Mouse (Mus musculus) stomach, embryonic 14.5 days (tissue): Measurements from ENCODE around the gene Fam221b. TPM values are rescaled to one million over a fixed set of nuclear protein-coding genes. Genes with fewer than 3 reads are reported as not detected.

Experiments
- ATAC-seq: fragments of 200-750 bp; cut with Nextera tagmentation; 2 replicates; pipeline ENCODE4 v1.8.0; 2017; ENCODE audit warnings: low read depth, moderate TSS enrichment; ENCODE audit not compliant: insufficient number of reproducible peaks, insufficient read depth, low FRiP score
- H3K27ac ChIP-seq: fragments of 300-500 bp; sonication (generic); 2 replicates; pipeline ENCODE4 v1.5.1; 2014; ENCODE audit warnings: mild to moderate bottlenecking, low read length, moderate library complexity, mixed read lengths
- H3K27me3 ChIP-seq: fragments of 300-500 bp; sonication (generic); 2 replicates; pipeline ENCODE4 v1.6.1; 2014; ENCODE audit warnings: low read length, control low read depth, mixed read lengths; ENCODE audit not compliant: control insufficient read depth, insufficient read depth
- H3K36me3 ChIP-seq: fragments of 300-500 bp; sonication (generic); 2 replicates; pipeline ENCODE4 v1.6.1; 2014; ENCODE audit warnings: mild to moderate bottlenecking, control low read depth, low read length, moderate library complexity, mixed read lengths; ENCODE audit not compliant: control insufficient read depth, insufficient read depth
- H3K4me1 ChIP-seq: fragments of 300-500 bp; sonication (generic); 2 replicates; pipeline ENCODE4 v1.6.1; 2014; ENCODE audit warnings: low read length, control low read depth, mixed read lengths; ENCODE audit not compliant: control insufficient read depth, insufficient read depth
- H3K4me2 ChIP-seq: fragments of 300-500 bp; sonication (generic); replicated peaks from 2 replicates; pipeline ENCODE4 v1.6.1; 2014; ENCODE audit warnings: low read depth, low read length, control low read depth
- H3K4me3 ChIP-seq: fragments of 300-500 bp; sonication (generic); 2 replicates; pipeline ENCODE4 v1.5.1; 2014; ENCODE audit warnings: low read depth, low read length, control low read depth
- H3K9ac ChIP-seq: fragments of 300-500 bp; sonication (generic); replicated peaks from 2 replicates; pipeline ENCODE4 v1.6.1; 2014; ENCODE audit warnings: low read depth, mild to moderate bottlenecking, control low read depth, low read length, moderate library complexity, mixed read lengths
- H3K9me3 ChIP-seq: fragments of 300-500 bp; sonication (generic); 2 replicates; pipeline ENCODE4 v1.6.1; 2016; ENCODE audit warnings: low read depth, low read length, control low read depth; ENCODE audit not compliant: control insufficient read depth
- whole genome bisulfite sequencing: fragments of 180-500 bp; shearing (Covaris S2); extraction: QIAGEN DNeasy Blood & Tissue Kit; methylation state at CpG from one replicate; pipeline ENCODE4 v1.1.7; 2014; 5-methylcytosine and 5-hydroxymethylcytosine counted together
- polyA plus RNA-seq: library from polyadenylated mRNA; unstranded; fragments of >200 nt; fragmentation: Nextera tagmentation; extraction: Ambion mirVana; gene quantifications from 2 replicates; pipeline ENCODE4 v1.2.1, GENCODE M21; 2014

The Fam221b gene
- polyA plus RNA-seq, 1 experiment from 2014 or later: 4.2 TPM

GRCm38 (mm10) chr4:43655656-43656338, 13.1 kb downstream of the Fam221b start:
- Histone ChIP-seq H3K9me3 (no peaks in the 10 kb centered on the region), H3K27me3 (no peaks in the 10 kb centered on the region), H3K4me3 (peak overlapping the region; percentile 69), H3K27ac (peak overlapping the region; percentile 79), H3K4me2 (peak overlapping the region; percentile 75), H3K36me3 (no peaks in the 10 kb centered on the region), H3K9ac (peak overlapping the region; percentile 70), H3K4me1 (peaks cover 2% of the 10 kb centered on the region; the same call in 1 of the 2 replicates)
- no peak for ATAC-seq
- 5% methylated on average over 34 of the region's 34 CpGs for WGBS

- WGBS: 13% methylated on average over 24 of the region's 24 CpGs
- Histone ChIP-seq H3K9ac (no peak within 1 kb of the TSS), H3K4me2 (peak within 1 kb of the TSS; percentile 39), H3K27me3 (no peaks in the 10 kb centered on the region), H3K27ac (no peak within 1 kb of the TSS), H3K4me1 (peaks cover 2% of the 10 kb centered on the region; the same call in 1 of the 2 replicates), H3K4me3 (peak within 1 kb of the TSS; percentile 24), H3K9me3 (peaks cover 9% of the 10 kb centered on the region; the same call in 1 of the 2 replicates), H3K36me3 (no peaks in the 10 kb centered on the region)
- no peak for ATAC-seq
Measured at GRCm38 (mm10) chr4:43653161-43654015, 15.6 kb downstream of the Fam221b start, which contains the start of gene Spag8. TSS of gene Spag8 (minus strand) at chr4:43653594.

- Histone ChIP-seq H3K4me1 (peaks cover 2% of the 10 kb centered on the region; the same call in 1 of the 2 replicates), H3K9ac (no peak overlapping the region), H3K9me3 (peaks cover 9% of the 10 kb centered on the region; the same call in 1 of the 2 replicates), H3K4me3 (no peak overlapping the region), H3K27me3 (no peaks in the 10 kb centered on the region), H3K27ac (no peak overlapping the region), H3K4me2 (peak overlapping the region; percentile 39; the same call in 1 of the 2 replicates), H3K36me3 (no peaks in the 10 kb centered on the region)
- no peak for ATAC-seq
- 92% methylated on average over 4 of the region's 4 CpGs for WGBS
Measured at GRCm38 (mm10) chr4:43652726-43653125, 16.2 kb downstream of the Fam221b start.

GRCm38 (mm10) chr4:43649783-43650182, 19.2 kb downstream of the Fam221b start:
- H3K4me3 ChIP-seq: no peak overlapping the region
- peaks cover 4% of the 10 kb centered on the region; the same call in 1 of the 2 replicates for H3K36me3 ChIP-seq
- H3K4me1 ChIP-seq: 0 out of 2 replicates have a peak, but pooled peaks cover 2% of the 10 kb centered on the region
- H3K27ac ChIP-seq: no peak overlapping the region
- H3K27me3 ChIP-seq: no peaks in the 10 kb centered on the region
- no peak overlapping the region for H3K4me2 ChIP-seq
- WGBS: 94% methylated on average over 3 of the region's 3 CpGs
- ATAC-seq: no peak
- peaks cover 9% of the 10 kb centered on the region; the same call in 1 of the 2 replicates for H3K9me3 ChIP-seq
- no peak overlapping the region for H3K9ac ChIP-seq

- Histone ChIP-seq H3K4me2 (no peak overlapping the region), H3K27ac (no peak overlapping the region), H3K27me3 (no peaks in the 10 kb centered on the region), H3K9me3 (no peaks in the 10 kb centered on the region), H3K9ac (no peak overlapping the region), H3K36me3 (no peaks in the 10 kb centered on the region; the same call in 1 of the 2 replicates), H3K4me1 (no peaks in the 10 kb centered on the region), H3K4me3 (no peak overlapping the region)
- 84% methylated on average over 6 of the region's 6 CpGs for WGBS
- no peak for ATAC-seq
Measured at GRCm38 (mm10) chr4:43640491-43640890, 28.5 kb downstream of the Fam221b start.

- H3K36me3 ChIP-seq: no peaks in the 10 kb centered on the region; the same call in 1 of the 2 replicates
- no peaks in the 10 kb centered on the region for H3K27me3 ChIP-seq
- no peak overlapping the region for H3K4me2 ChIP-seq
- 65% methylated on average over 9 of the region's 9 CpGs for WGBS
- H3K27ac ChIP-seq: no peak overlapping the region
- no peaks in the 10 kb centered on the region for H3K9me3 ChIP-seq
- no peaks in the 10 kb centered on the region for H3K4me1 ChIP-seq
- no peak overlapping the region for H3K4me3 ChIP-seq
- ATAC-seq: no peak
- no peak overlapping the region for H3K9ac ChIP-seq
Measured at GRCm38 (mm10) chr4:43640076-43640475, 28.9 kb downstream of the Fam221b start.

GRCm38 (mm10) chr4:43636751-43637150, 32.2 kb downstream of the Fam221b start:
- Histone ChIP-seq H3K36me3 (no peaks in the 10 kb centered on the region), H3K27me3 (no peaks in the 10 kb centered on the region), H3K9me3 (no peaks in the 10 kb centered on the region), H3K4me2 (no peak overlapping the region), H3K27ac (no peak overlapping the region), H3K9ac (no peak overlapping the region), H3K4me3 (no peak overlapping the region), H3K4me1 (peaks cover 14% of the 10 kb centered on the region)
- 72% methylated on average over 6 of the region's 6 CpGs for WGBS
- ATAC-seq: no peak

GRCm38 (mm10) chr4:43634621-43635374, 34.1 kb downstream of the Fam221b start:
- Histone ChIP-seq H3K27ac (no peak overlapping the region), H3K27me3 (no peaks in the 10 kb centered on the region), H3K9ac (no peak overlapping the region), H3K4me3 (no peak overlapping the region), H3K36me3 (no peaks in the 10 kb centered on the region), H3K4me2 (no peak overlapping the region), H3K4me1 (peaks cover 16% of the 10 kb centered on the region), H3K9me3 (no peaks in the 10 kb centered on the region)
- no peak for ATAC-seq
- WGBS: 80% methylated on average over 7 of the region's 7 CpGs
